Mouse (Mus musculus): Measurements from ENCODE around the gene Spata45.
"Not testable (repeated sequence)": the region's sequence is repeated elsewhere in the genome, so short reads cannot be mapped to it uniquely, and the experiment has no call there.

DNA sequence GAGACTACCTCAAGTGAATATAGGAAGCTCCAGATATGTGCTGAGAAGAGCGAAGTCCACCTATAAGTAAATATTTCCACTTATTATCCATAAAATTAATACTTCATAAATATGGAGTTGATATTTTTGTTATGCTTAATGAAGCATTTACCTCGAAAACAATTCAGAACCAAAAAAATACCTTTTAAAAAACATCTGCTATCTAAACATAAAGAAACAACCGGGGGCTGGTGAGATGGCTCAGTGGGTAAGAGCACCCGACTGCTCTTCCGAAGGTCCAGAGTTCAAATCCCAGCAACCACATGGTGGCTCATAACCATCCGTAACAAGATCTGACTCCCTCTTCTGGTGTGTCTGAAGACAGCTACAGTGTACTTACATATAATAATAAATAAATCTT is 12.6 kb upstream of the Spata45 start:
- not testable (repeated sequence) for TF ChIP-seq EP300, CTCF (IDR thresholded peaks at IDR 0.05; ENCODE audit: low read depth)
